Mouse (Mus musculus) hindbrain, postnatal 0 days (tissue): Measurements from ENCODE around the gene Swi5. TPM values are rescaled to one million over a fixed set of nuclear protein-coding genes. Genes with fewer than 3 reads are reported as not detected.

Experiments used
- ATAC-seq: fragments of 200-750 bp; cut with Nextera tagmentation; 2 replicates; pipeline ENCODE4 v1.8.0; 2017; ENCODE audit warnings: mild to moderate bottlenecking, moderate TSS enrichment, moderate library complexity
- DNase-seq: peaks from one replicate; pipeline ENCODE4 v3.0.0-alpha.2; 2015; ENCODE audit warnings: low spot score
- H3K27ac ChIP-seq: fragments of 300-500 bp; sonication (generic); 2 replicates; pipeline ENCODE4 v1.5.1; 2014; ENCODE audit warnings: mild to moderate bottlenecking
- H3K27me3 ChIP-seq: fragments of 300-500 bp; sonication (generic); 2 replicates; pipeline ENCODE4 v1.6.1; 2014; ENCODE audit warnings: low read length, mixed read lengths; ENCODE audit not compliant: insufficient read depth
- H3K36me3 ChIP-seq: fragments of 300-500 bp; sonication (generic); 2 replicates; pipeline ENCODE4 v1.6.1; 2014; ENCODE audit warnings: low read length, mixed read lengths; ENCODE audit not compliant: insufficient read depth
- H3K4me1 ChIP-seq: fragments of 300-500 bp; sonication (generic); 2 replicates; pipeline ENCODE4 v1.6.1; 2014; ENCODE audit warnings: antibody characterized with exemption, low read length, mixed read lengths; ENCODE audit not compliant: insufficient read depth
- H3K4me2 ChIP-seq: fragments of 300-500 bp; sonication (generic); 2 replicates; pipeline ENCODE4 v1.6.1; 2014; ENCODE audit warnings: low read depth, mild to moderate bottlenecking, low read length, moderate library complexity, mixed read lengths
- H3K4me3 ChIP-seq: fragments of 300-500 bp; sonication (generic); 2 replicates; pipeline ENCODE4 v1.5.1; 2014; ENCODE audit warnings: low read length
- H3K9ac ChIP-seq: fragments of 300-500 bp; sonication (generic); replicated peaks from 2 replicates; pipeline ENCODE4 v1.6.1; 2014; ENCODE audit warnings: mild to moderate bottlenecking, low read length, moderate library complexity, mixed read lengths
- H3K9me3 ChIP-seq: fragments of 300-500 bp; sonication (generic); 2 replicates; pipeline ENCODE4 v1.6.1; 2016; ENCODE audit warnings: low read length, mixed read lengths
- CTCF ChIP-seq: IDR thresholded peaks from 2 replicates; pipeline ENCODE4 v1.5.1; 2016; ENCODE audit warnings: antibody characterized with exemption, control low read depth, low read depth
- WGBS: fragments of 180-500 bp; shearing (Covaris S2); extraction: QIAGEN DNeasy Blood & Tissue Kit; methylation state at CpG from one replicate; pipeline ENCODE4 v1.1.7; 2014; 5-methylcytosine and 5-hydroxymethylcytosine counted together
- polyA plus RNA-seq: library from polyadenylated mRNA; unstranded; fragments of >200 nt; fragmentation: Nextera tagmentation; extraction: Ambion mirVana; gene quantifications from 2 replicates; pipeline ENCODE4 v1.2.1, GENCODE M21; 2015
- total RNA-seq: library from RNA; depleted of rRNA; stranded (reverse); fragments of >200 nt; gene quantifications from 2 replicates; pipeline ENCODE4 v1.2.3, GENCODE M21; 2014

Gene Swi5
- total and polyA plus RNA-seq, 2 experiments from 2014 or later, result 319 to 487 TPM

DNA sequence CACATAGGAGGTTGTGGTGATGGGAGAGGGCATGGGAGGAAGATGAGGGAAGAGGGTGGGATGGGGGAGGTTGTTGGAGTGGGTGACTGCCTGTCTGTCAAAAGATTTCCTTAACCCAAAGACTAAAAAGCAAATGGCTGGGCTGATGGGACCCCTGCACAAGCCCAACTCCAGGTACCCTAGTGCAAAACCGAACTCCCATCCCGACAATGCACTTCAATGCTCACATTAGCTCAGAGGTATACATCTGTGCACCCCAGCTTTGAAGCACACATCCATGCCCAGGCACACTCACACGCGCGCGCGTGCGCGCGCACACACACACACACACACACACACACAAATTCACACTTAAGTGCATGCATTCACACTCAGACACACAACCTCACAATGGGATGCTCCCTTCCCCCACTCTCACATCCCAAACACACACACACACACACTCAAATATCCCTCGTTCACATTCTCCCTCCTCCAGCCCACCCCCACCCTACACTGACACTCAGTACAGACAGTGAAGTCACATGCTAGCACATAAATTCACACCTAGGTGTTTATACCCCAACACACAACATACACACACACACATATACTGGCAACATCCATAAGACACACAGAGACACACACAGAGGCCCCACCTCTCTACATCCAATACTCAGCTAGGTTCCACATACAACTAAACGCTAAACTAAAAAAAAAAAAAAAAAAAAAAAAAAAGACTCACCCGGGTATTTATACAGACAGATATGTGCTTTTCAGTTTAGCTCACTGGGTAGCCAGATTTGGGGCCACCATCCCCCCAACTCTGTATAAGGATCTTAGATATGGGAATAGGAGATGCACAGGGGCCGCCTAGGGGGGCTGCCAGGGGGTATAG, 31.1 kb upstream of the Swi5 start:
- Histone ChIP-seq H3K4me2 (peak overlapping the region; percentile 38), H3K9ac (no peak overlapping the region), H3K27me3 (no peaks in the 10 kb centered on the region), H3K4me1 (no peaks in the 10 kb centered on the region; the same call in 1 of the 2 replicates), H3K4me3 (no peak overlapping the region), H3K36me3 (no peaks in the 10 kb centered on the region), H3K9me3 (no peaks in the 10 kb centered on the region), H3K27ac (no peak overlapping the region)
- ATAC-seq (no peak), DNase-seq (no peak)
- 78% methylated on average over 14 of the region's 14 CpGs for WGBS
- no peak for TF ChIP-seq CTCF

DNA sequence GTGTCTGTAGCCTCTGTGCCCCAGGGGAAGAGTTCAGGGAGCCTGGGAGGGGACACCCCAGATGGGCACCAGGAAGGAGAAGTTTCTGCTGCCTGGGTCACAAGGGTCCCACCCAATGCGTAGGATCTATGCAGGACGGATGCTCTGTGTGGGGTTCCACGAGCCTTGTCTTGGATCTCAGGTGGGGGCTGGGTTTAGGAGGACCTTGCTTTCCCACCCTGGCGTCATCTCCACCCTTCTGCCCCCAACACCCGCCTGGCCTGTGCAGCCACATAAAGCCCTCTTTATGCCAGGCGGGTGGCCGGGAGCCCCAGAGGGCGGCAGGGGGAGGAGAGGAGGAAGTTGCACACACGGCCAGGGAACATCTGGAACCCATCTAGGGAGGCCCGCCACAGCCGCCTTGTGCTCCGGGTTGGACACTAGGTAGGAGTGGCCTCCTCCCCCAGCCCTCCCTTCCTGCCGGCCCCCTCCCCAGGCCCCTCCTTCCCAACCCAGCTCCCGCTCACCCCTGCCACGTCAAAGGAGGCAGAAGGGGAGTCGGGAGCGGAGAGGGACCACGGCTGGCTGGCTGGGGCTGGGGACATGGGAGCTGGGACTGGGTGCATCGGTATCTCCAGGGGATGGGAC, 30.0 kb upstream of the Swi5 start:
- Histone ChIP-seq H3K9me3 (no peaks in the 10 kb centered on the region), H3K27me3 (no peaks in the 10 kb centered on the region), H3K36me3 (no peaks in the 10 kb centered on the region), H3K9ac (no peak overlapping the region), H3K4me2 (peak overlapping the region; percentile 38), H3K4me3 (no peak overlapping the region), H3K27ac (peak overlapping the region; percentile 32; the same call in 1 of the 2 replicates), H3K4me1 (no peaks in the 10 kb centered on the region; the same call in 1 of the 2 replicates)
- WGBS, result 13% methylated on average over 17 of the region's 19 CpGs
- peak; percentile 52; the same call in 1 of the 2 replicates for ATAC-seq
- no peak for TF ChIP-seq CTCF
- peak; percentile 48 for DNase-seq

DNA sequence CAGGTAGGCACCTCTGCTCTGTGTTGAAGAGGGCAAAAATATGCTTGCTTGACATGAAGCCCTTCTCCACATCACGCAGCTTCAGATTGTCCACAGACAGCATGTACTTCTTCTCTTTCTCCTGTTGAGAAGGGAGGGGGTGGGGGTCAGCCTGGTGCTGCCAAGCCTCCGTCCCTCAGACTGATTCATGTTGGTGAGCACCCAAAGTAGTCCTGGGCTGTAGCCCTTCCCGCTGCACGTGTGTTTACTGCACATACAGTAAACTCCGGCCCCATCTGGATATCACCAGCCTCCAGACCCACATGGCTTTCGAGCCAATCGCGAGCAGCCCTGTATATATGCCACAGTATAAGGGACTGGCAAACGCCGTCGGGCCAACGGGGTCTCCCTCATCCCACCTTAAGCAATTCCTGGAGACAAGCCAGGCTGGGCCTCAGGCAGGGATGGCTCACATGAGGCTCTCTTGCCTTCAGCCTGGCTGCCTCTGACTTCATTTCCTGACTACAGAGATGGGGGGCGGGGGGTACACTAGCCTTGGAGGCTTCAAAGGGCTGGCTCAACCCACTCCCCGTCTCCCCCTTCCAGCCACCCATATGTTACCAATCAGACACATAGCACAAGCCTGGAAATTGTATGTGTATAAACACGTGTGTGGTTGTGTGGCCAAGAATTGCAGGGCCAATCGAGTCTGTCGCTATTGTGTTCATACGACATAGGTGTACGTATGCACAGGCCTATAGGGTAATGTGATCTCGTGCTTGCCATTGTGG, 29.2 kb upstream of the Swi5 start:
- Histone ChIP-seq H3K4me1 (peaks cover 4% of the 10 kb centered on the region), H3K36me3 (no peaks in the 10 kb centered on the region), H3K9ac (no peak overlapping the region), H3K9me3 (no peaks in the 10 kb centered on the region), H3K27me3 (no peaks in the 10 kb centered on the region), H3K4me3 (no peak overlapping the region), H3K4me2 (no peak overlapping the region), H3K27ac (no peak overlapping the region)
- ATAC-seq, result no peak; the same call in 1 of the 2 replicates
- TF ChIP-seq CTCF, result no peak
- 66% methylated on average over 20 of the region's 20 CpGs for WGBS
- DNase-seq, result no peak

DNA sequence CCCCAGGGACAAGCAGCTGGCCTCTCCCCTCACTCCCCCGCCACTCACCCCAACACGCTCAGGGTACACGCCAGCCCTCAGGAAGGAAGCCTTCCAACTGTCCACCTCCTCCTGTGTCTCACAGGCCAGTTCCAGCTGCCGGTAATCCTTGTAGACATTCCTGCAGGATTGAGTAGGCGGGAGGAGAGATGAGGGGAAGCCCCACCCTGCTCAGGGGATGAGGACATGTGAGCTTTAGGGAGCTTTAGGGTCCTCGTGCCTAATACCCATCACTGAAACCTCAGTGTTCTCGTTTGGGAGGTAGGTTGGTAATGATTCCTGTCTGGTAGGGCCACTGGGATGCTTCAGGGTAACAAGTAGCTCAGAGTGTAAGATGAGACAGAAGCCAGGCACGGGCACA, 27.9 kb upstream of the Swi5 start:
- no peaks in the 10 kb centered on the region for H3K27me3 ChIP-seq
- DNase-seq (no peak), ATAC-seq (no peak)
- H3K4me2 ChIP-seq, result no peak overlapping the region
- H3K9ac ChIP-seq, result no peak overlapping the region
- no peaks in the 10 kb centered on the region for H3K9me3 ChIP-seq
- no peak overlapping the region for H3K4me3 ChIP-seq
- H3K27ac ChIP-seq, result no peak overlapping the region
- no peaks in the 10 kb centered on the region for H3K36me3 ChIP-seq
- peaks cover 8% of the 10 kb centered on the region for H3K4me1 ChIP-seq
- no peak for TF ChIP-seq CTCF
- 36% methylated on average over 8 of the region's 8 CpGs for WGBS

DNA sequence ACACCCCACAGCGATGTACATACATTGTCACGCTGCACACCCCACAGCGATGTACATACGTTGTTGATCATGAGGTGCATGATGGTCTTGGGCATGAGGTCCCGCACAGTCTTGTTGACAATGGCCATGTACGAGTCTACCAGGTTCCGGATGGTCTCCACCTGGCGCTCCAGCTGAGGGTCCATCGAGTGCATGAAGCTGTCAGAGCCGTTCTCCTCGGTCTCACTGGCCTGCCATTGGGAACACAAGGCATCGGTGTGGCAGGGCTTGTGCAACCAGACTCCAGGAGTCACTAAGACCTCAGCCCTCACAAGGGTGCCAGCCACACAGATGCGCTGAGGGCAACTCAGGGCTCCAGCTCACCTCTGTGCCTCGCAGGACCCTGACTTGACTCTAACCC, 27.0 kb upstream of the Swi5 start:
- H3K9ac ChIP-seq, result no peak overlapping the region
- no peak for DNase-seq
- no peaks in the 10 kb centered on the region for H3K27me3 ChIP-seq
- H3K4me3 ChIP-seq, result no peak overlapping the region
- 94% methylated on average over 14 of the region's 14 CpGs for WGBS
- TF ChIP-seq CTCF, result no peak
- H3K4me2 ChIP-seq, result no peak overlapping the region
- peaks cover 5% of the 10 kb centered on the region; the same call in 1 of the 2 replicates for H3K36me3 ChIP-seq
- no peaks in the 10 kb centered on the region for H3K9me3 ChIP-seq
- no peak overlapping the region for H3K27ac ChIP-seq
- no peak for ATAC-seq
- H3K4me1 ChIP-seq, result peaks cover 8% of the 10 kb centered on the region

DNA sequence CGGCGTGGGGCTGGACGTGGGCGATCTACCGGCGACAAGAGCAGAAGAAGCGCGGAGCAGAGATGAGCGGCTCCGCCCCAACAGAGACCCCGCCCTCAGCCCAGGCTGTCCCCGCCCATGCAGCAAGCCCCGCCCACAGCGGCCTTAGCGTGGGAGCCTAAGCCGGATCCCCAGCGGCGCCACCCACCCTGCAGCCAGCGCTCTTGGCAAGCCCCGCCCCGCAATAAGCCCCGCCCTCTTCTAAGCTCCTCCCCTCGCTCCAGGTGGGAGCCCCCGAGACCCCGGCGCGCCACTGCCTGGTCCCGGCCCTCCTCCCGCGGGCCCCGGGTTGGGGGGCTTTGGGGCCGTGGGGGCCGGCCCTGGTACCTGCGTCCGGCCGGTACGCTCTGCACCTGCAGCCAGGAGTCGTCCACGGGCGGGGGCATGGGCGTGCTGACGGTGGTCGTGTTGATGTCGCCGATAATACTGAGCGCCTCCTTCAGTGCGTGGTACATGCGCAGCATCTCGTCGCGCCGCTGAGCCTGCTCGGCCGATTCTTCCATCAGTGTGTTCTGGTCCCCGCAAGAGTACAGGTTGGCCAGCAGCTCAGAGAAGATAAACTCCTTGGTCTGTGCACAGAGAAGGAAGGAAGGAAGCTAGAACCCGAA, 24.6 kb upstream of the Swi5 start:
- Histone ChIP-seq H3K4me2 (peak overlapping the region; percentile 94), H3K9ac (peak overlapping the region; percentile 58), H3K9me3 (no peaks in the 10 kb centered on the region), H3K27ac (peak overlapping the region; percentile 41; the same call in 1 of the 2 replicates), H3K27me3 (no peaks in the 10 kb centered on the region), H3K4me1 (peaks cover 8% of the 10 kb centered on the region), H3K36me3 (peaks cover 16% of the 10 kb centered on the region), H3K4me3 (peak overlapping the region; percentile 44)
- WGBS, result 6% methylated on average over 39 of the region's 56 CpGs
- ATAC-seq (peak; percentile 81), DNase-seq (peak; percentile 85)
- no peak for TF ChIP-seq CTCF
